Mouse (Mus musculus): Measurements from ENCODE around the gene Slc26a8. TPM values are rescaled to one million over a fixed set of nuclear protein-coding genes. Genes with fewer than 3 reads are reported as not detected.

Slc26a8 gene
- polyA plus RNA-seq, 1 experiment from 2014 or later = 0.34 TPM

GRCm38 (mm10) chr17:28708989-28709388 is 19.0 kb upstream of the Slc26a8 start:
- H3K4me1 ChIP-seq (ENCODE audit: control insufficient read depth in 2 of 2, insufficient read depth in 2 of 2, low read length in 2 of 2) = peaks cover 11 to 36% of the 10 kb centered on the region in 2 experiments
- no peak overlapping the region for H3K9ac ChIP-seq (ENCODE audit: low read length)
- H3K9me3 ChIP-seq (ENCODE audit: control insufficient read depth, low read length) = no peaks in the 10 kb centered on the region
- no peaks in the 10 kb centered on the region for H3K27me3 ChIP-seq (ENCODE audit: control insufficient read depth, insufficient read depth, low read length)
- no peak overlapping the region for H3K4me3 ChIP-seq (ENCODE audit: control insufficient read depth in 1 of 2, insufficient read depth in 1 of 2, low read depth in 1 of 2, low read length in 2 of 2)
- H3K36me3 ChIP-seq (ENCODE audit: control insufficient read depth, insufficient read depth, low read length) = peaks cover 4% of the 10 kb centered on the region
- ATAC-seq (ENCODE audit: insufficient number of reproducible peaks, insufficient read depth, low FRiP score, low read depth) = no peak
- H3K27ac ChIP-seq (replicated peaks in 1 of 2; ENCODE audit: control insufficient read depth in 1 of 2, insufficient read depth in 1 of 2, low read depth in 2 of 2, low read length in 2 of 2) = no peak overlapping the region
- no peak overlapping the region for H3K4me2 ChIP-seq (ENCODE audit: low read length)
- 59% methylated on average over 2 of the region's 2 CpGs for WGBS

GRCm38 (mm10) chr17:28707816-28708215 is 17.8 kb upstream of the Slc26a8 start:
- Histone ChIP-seq H3K9ac (ENCODE audit: low read length) (no peak overlapping the region), H3K4me1 (ENCODE audit: control insufficient read depth in 2 of 2, insufficient read depth in 2 of 2, low read length in 2 of 2) (peaks cover 10 to 38% of the 10 kb centered on the region in 2 experiments), H3K9me3 (ENCODE audit: control insufficient read depth, low read length) (no peaks in the 10 kb centered on the region), H3K27me3 (ENCODE audit: control insufficient read depth, insufficient read depth, low read length) (no peaks in the 10 kb centered on the region), H3K27ac (replicated peaks in 1 of 2; ENCODE audit: control insufficient read depth in 1 of 2, insufficient read depth in 1 of 2, low read depth in 2 of 2, low read length in 2 of 2) (no peak overlapping the region), H3K4me3 (ENCODE audit: control insufficient read depth in 1 of 2, insufficient read depth in 1 of 2, low read depth in 1 of 2, low read length in 2 of 2) (no peak overlapping the region), H3K36me3 (ENCODE audit: control insufficient read depth, insufficient read depth, low read length) (no peaks in the 10 kb centered on the region), H3K4me2 (ENCODE audit: low read length) (no peak overlapping the region)
- 86% methylated on average over 2 of the region's 2 CpGs for WGBS
- no peak for ATAC-seq (ENCODE audit: insufficient number of reproducible peaks, insufficient read depth, low FRiP score, low read depth)

DNA sequence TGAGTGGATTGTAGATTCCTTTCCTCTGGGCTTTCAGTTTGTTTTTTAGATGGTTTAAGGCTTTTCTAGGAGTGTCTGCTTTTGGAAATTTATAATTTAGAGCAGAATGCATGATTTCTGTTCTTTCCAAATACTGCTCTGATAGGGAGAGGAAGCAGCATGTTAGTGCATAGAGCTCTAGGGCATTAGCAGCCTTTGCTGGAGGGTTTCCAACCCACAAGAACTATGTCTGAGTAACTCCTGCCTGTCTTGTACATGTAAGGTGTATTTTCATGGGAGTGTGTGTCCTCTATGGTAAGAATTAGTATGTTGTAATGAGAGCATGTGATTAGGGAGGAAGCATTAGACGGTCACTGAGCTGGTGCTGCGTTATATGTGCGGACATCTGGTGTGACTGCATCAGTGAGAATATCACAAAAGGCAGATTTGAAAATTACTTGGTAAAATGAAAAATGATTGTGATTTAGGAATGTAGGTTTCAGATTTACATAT is 17.1 kb upstream of the Slc26a8 start:
- peaks cover 11 to 36% of the 10 kb centered on the region in 2 experiments for H3K4me1 ChIP-seq (ENCODE audit: control insufficient read depth in 2 of 2, insufficient read depth in 2 of 2, low read length in 2 of 2)
- H3K27ac ChIP-seq (replicated peaks in 1 of 2; ENCODE audit: control insufficient read depth in 1 of 2, insufficient read depth in 1 of 2, low read depth in 2 of 2, low read length in 2 of 2) = no peak overlapping the region
- 89% methylated on average over 3 of the region's 3 CpGs for WGBS
- H3K9ac ChIP-seq (ENCODE audit: low read length) = no peak overlapping the region
- ATAC-seq (ENCODE audit: insufficient number of reproducible peaks, insufficient read depth, low FRiP score, low read depth) = no peak
- no peak overlapping the region for H3K4me2 ChIP-seq (ENCODE audit: low read length)
- no peaks in the 10 kb centered on the region for H3K9me3 ChIP-seq (ENCODE audit: control insufficient read depth, low read length)
- no peaks in the 10 kb centered on the region for H3K27me3 ChIP-seq (ENCODE audit: control insufficient read depth, insufficient read depth, low read length)
- no peaks in the 10 kb centered on the region for H3K36me3 ChIP-seq (ENCODE audit: control insufficient read depth, insufficient read depth, low read length)
- H3K4me3 ChIP-seq (ENCODE audit: control insufficient read depth in 1 of 2, insufficient read depth in 1 of 2, low read depth in 1 of 2, low read length in 2 of 2) = no peak overlapping the region

- Histone ChIP-seq H3K4me1 (ENCODE audit: control insufficient read depth in 2 of 2, insufficient read depth in 2 of 2, low read length in 2 of 2) (peaks cover 8 to 36% of the 10 kb centered on the region in 2 experiments), H3K36me3 (ENCODE audit: control insufficient read depth, insufficient read depth, low read length) (no peaks in the 10 kb centered on the region), H3K27ac (replicated peaks in 1 of 2; ENCODE audit: control insufficient read depth in 1 of 2, insufficient read depth in 1 of 2, low read depth in 2 of 2, low read length in 2 of 2) (no peak overlapping the region), H3K9me3 (ENCODE audit: control insufficient read depth, low read length) (no peaks in the 10 kb centered on the region), H3K4me2 (ENCODE audit: low read length) (no peak overlapping the region), H3K27me3 (ENCODE audit: control insufficient read depth, insufficient read depth, low read length) (no peaks in the 10 kb centered on the region), H3K9ac (ENCODE audit: low read length) (no peak overlapping the region), H3K4me3 (ENCODE audit: control insufficient read depth in 1 of 2, insufficient read depth in 1 of 2, low read depth in 1 of 2, low read length in 2 of 2) (no peak overlapping the region)
- 15% methylated on average over 1 of the region's 1 CpGs for WGBS
- no peak for ATAC-seq (ENCODE audit: insufficient number of reproducible peaks, insufficient read depth, low FRiP score, low read depth)
Measured at GRCm38 (mm10) chr17:28706697-28707096, 16.7 kb upstream of the Slc26a8 start.

DNA sequence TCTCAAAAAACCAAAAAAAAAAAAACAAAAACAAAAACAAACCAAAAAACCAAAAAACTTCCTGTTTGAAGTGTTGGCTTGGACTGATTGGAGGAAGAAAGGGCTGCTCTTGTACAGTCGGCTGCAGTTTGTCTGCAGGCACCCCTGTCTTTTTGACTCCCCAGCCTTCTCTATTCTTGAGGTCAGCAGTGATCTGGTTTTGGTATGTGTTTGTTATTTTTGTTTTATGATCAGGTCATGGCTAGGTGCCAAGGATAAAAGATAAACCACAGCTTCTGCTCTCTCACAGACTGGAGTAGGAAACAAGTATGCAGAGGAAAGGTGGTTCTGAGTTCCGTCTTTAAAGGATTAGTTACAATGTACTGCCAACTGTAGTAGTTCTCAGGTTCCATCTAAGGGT is 12.6 kb upstream of the Slc26a8 start:
- Histone ChIP-seq H3K36me3 (ENCODE audit: control insufficient read depth, insufficient read depth, low read length) (no peaks in the 10 kb centered on the region; the same call in 1 of the 2 replicates), H3K9me3 (ENCODE audit: control insufficient read depth, low read length) (no peaks in the 10 kb centered on the region), H3K9ac (ENCODE audit: low read length) (peak overlapping the region; percentile 13; the same call in 1 of the 2 replicates), H3K27me3 (ENCODE audit: control insufficient read depth, insufficient read depth, low read length) (no peaks in the 10 kb centered on the region), H3K4me2 (ENCODE audit: low read length) (no peak overlapping the region), H3K27ac (replicated peaks in 1 of 2; ENCODE audit: control insufficient read depth in 1 of 2, insufficient read depth in 1 of 2, low read depth in 2 of 2, low read length in 2 of 2) (peak overlapping the region; percentile 33 to 42; a peak in 3 of 4 replicates), H3K4me1 (ENCODE audit: control insufficient read depth in 2 of 2, insufficient read depth in 2 of 2, low read length in 2 of 2) (peaks cover 10 to 29% of the 10 kb centered on the region in 2 experiments), H3K4me3 (ENCODE audit: control insufficient read depth in 1 of 2, insufficient read depth in 1 of 2, low read depth in 1 of 2, low read length in 2 of 2) (no peak overlapping the region)
- no peak for ATAC-seq (ENCODE audit: insufficient number of reproducible peaks, insufficient read depth, low FRiP score, low read depth)
- WGBS = 22% methylated on average over 2 of the region's 2 CpGs

GRCm38 (mm10) chr17:28701737-28702136 is 11.7 kb upstream of the Slc26a8 start:
- Histone ChIP-seq H3K9me3 (ENCODE audit: control insufficient read depth, low read length) (no peaks in the 10 kb centered on the region), H3K27me3 (ENCODE audit: control insufficient read depth, insufficient read depth, low read length) (no peaks in the 10 kb centered on the region), H3K36me3 (ENCODE audit: control insufficient read depth, insufficient read depth, low read length) (no peaks in the 10 kb centered on the region; the same call in 1 of the 2 replicates), H3K27ac (replicated peaks in 1 of 2; ENCODE audit: control insufficient read depth in 1 of 2, insufficient read depth in 1 of 2, low read depth in 2 of 2, low read length in 2 of 2) (no peak overlapping the region), H3K4me3 (ENCODE audit: control insufficient read depth in 1 of 2, insufficient read depth in 1 of 2, low read depth in 1 of 2, low read length in 2 of 2) (no peak overlapping the region), H3K9ac (ENCODE audit: low read length) (no peak overlapping the region), H3K4me2 (ENCODE audit: low read length) (no peak overlapping the region), H3K4me1 (ENCODE audit: control insufficient read depth in 2 of 2, insufficient read depth in 2 of 2, low read length in 2 of 2) (peaks cover 14 to 34% of the 10 kb centered on the region in 2 experiments)
- WGBS = 73% methylated on average over 3 of the region's 3 CpGs
- no peak for ATAC-seq (ENCODE audit: insufficient number of reproducible peaks, insufficient read depth, low FRiP score, low read depth)

DNA sequence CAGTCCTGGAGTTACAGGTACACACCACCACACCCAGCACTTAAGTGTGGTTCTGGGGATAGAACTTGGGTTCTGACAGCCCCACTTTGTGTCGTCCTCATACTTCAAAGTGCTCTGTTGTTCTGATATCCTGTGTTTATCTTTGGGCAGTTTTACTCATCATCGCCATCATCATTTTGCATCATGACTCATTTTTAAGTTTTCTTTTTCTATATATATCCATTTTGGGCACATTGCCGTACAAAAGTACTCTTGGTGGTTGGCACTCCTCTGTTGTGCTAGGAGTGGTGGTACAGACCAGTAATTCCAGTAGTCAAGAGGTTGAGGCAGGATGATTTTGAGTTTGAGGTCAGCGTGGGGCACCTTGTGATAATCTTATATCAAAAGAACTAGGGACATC is 11.1 kb upstream of the Slc26a8 start:
- no peaks in the 10 kb centered on the region; the same call in 1 of the 2 replicates for H3K36me3 ChIP-seq (ENCODE audit: control insufficient read depth, insufficient read depth, low read length)
- no peaks in the 10 kb centered on the region for H3K27me3 ChIP-seq (ENCODE audit: control insufficient read depth, insufficient read depth, low read length)
- H3K9me3 ChIP-seq (ENCODE audit: control insufficient read depth, low read length) = no peaks in the 10 kb centered on the region
- H3K4me1 ChIP-seq (ENCODE audit: control insufficient read depth in 2 of 2, insufficient read depth in 2 of 2, low read length in 2 of 2) = peaks cover 17 to 38% of the 10 kb centered on the region in 2 experiments
- H3K9ac ChIP-seq (ENCODE audit: low read length) = no peak overlapping the region
- H3K4me3 ChIP-seq (ENCODE audit: control insufficient read depth in 1 of 2, insufficient read depth in 1 of 2, low read depth in 1 of 2, low read length in 2 of 2) = no peak overlapping the region
- no peak for ATAC-seq (ENCODE audit: insufficient number of reproducible peaks, insufficient read depth, low FRiP score, low read depth)
- 85% methylated on average over 4 of the region's 4 CpGs for WGBS
- H3K4me2 ChIP-seq (ENCODE audit: low read length) = no peak overlapping the region
- H3K27ac ChIP-seq (replicated peaks in 1 of 2; ENCODE audit: control insufficient read depth in 1 of 2, insufficient read depth in 1 of 2, low read depth in 2 of 2, low read length in 2 of 2) = no peak overlapping the region

- Histone ChIP-seq H3K36me3 (ENCODE audit: control insufficient read depth, insufficient read depth, low read length) (no peaks in the 10 kb centered on the region; the same call in 1 of the 2 replicates), H3K27ac (replicated peaks in 1 of 2; ENCODE audit: control insufficient read depth in 1 of 2, insufficient read depth in 1 of 2, low read depth in 2 of 2, low read length in 2 of 2) (no peak overlapping the region), H3K9ac (ENCODE audit: low read length) (no peak overlapping the region), H3K4me3 (ENCODE audit: control insufficient read depth in 1 of 2, insufficient read depth in 1 of 2, low read depth in 1 of 2, low read length in 2 of 2) (no peak overlapping the region), H3K27me3 (ENCODE audit: control insufficient read depth, insufficient read depth, low read length) (no peaks in the 10 kb centered on the region), H3K4me1 (ENCODE audit: control insufficient read depth in 2 of 2, insufficient read depth in 2 of 2, low read length in 2 of 2) (peaks cover 17 to 40% of the 10 kb centered on the region in 2 experiments), H3K4me2 (ENCODE audit: low read length) (no peak overlapping the region), H3K9me3 (ENCODE audit: control insufficient read depth, low read length) (no peaks in the 10 kb centered on the region)
- ATAC-seq (ENCODE audit: insufficient number of reproducible peaks, insufficient read depth, low FRiP score, low read depth) = no peak
- WGBS = 84% methylated on average over 7 of the region's 7 CpGs
Measured at GRCm38 (mm10) chr17:28699789-28700188, 9.8 kb upstream of the Slc26a8 start.
